Mouse (Mus musculus): ENCODE data around the gene Stat5a.

GRCm38 (mm10) chr11:100840866-100841265, 18.3 kb upstream of the Stat5a start:
- TF ChIP-seq MAZ (IDR thresholded peaks at IDR 0.05; ENCODE audit: low read depth, low read length): no peak
- no peak for TF ChIP-seq TCF12 (IDR thresholded peaks at IDR 0.05; ENCODE audit: low read depth, low read length)
- TF ChIP-seq MYC (IDR thresholded peaks at IDR 0.05; ENCODE audit: low read depth, low read length): no peak
- no peak for TF ChIP-seq POLR2AphosphoS2 (IDR thresholded peaks at IDR 0.05; ENCODE audit: low read depth, low read length)
- TF ChIP-seq CTCF (conservative IDR thresholded peaks at IDR 0.05 in 1 of 2, IDR thresholded peaks at IDR 0.05 in 1 of 2; ENCODE audit: low read depth in 2 of 2, low read length in 2 of 2): no peak
- no peak for TF ChIP-seq MAFK (IDR thresholded peaks at IDR 0.05; ENCODE audit: insufficient replicate concordance, low read length)
- no peak for TF ChIP-seq USF1 (IDR thresholded peaks at IDR 0.05; ENCODE audit: low read depth, low read length)
- no peak for TF ChIP-seq ZKSCAN1 (IDR thresholded peaks at IDR 0.05; ENCODE audit: borderline replicate concordance, low read depth, low read length)
